In genomic region chr2:30771806-30772460, GRCm38 (mm10) we compare ENCODE assay signal across 8 mouse cellular contexts. TPM values are rescaled to one million over a fixed set of nuclear protein-coding genes. Genes with fewer than 3 reads are reported as not detected.
DNase-seq lines count a peak whose midpoint lies in the region; ATAC-seq and TF ChIP-seq lines count a peak whose summit lies in the region.

No protein-coding gene starts in this region.

- peak; percentile 30; the same call in 1 of the 2 replicates for ATAC-seq in embryonic facial prominence, embryonic 15.5 days (ENCODE audit: insufficient number of reproducible peaks, low FRiP score, low TSS enrichment, low read depth)
- ATAC-seq in kidney, embryonic 15.5 days (replicated peaks; ENCODE audit: low FRiP score): peak; percentile 84
- no peak for ATAC-seq in limb, embryonic 14.5 days (ENCODE audit: low FRiP score, low read depth)
- ATAC-seq in midbrain, embryonic 15.5 days (replicated peaks): peak; percentile 48

- peak; percentile 47 to 54 for DNase-seq in urinary bladder, adult 18-20 months (ENCODE audit: low spot score in 2 of 2)
- DNase-seq in urinary bladder, adult 2 months (ENCODE audit: low spot score): no peak
- peak; percentile 94 for DNase-seq in heart, embryonic 10.5 days (ENCODE audit: low spot score)
- DNase-seq in limb, embryonic 14.5 days (ENCODE audit: low spot score): peak; percentile 37
- DNase-seq in spleen, postnatal 36 days (ENCODE audit: low spot score in 2 of 2): peak; percentile 59 to 70

- no peaks in the 10 kb centered on the region for H3K36me3 ChIP-seq in embryonic facial prominence, embryonic 15.5 days
- H3K36me3 ChIP-seq in heart, embryonic 10.5 days: no peaks in the 10 kb centered on the region
- no peaks in the 10 kb centered on the region for H3K36me3 ChIP-seq in kidney, embryonic 15.5 days
- no peaks in the 10 kb centered on the region for H3K36me3 ChIP-seq in limb, embryonic 14.5 days (ENCODE audit: control insufficient read depth, insufficient read depth, low read length)
- no peaks in the 10 kb centered on the region for H3K36me3 ChIP-seq in midbrain, embryonic 15.5 days (replicated peaks)

- no peak for TF ChIP-seq POLR2A in limb, embryonic 14.5 days (IDR thresholded peaks at IDR 0.05; ENCODE audit: borderline replicate concordance, extremely low read depth, insufficient read depth, insufficient read length)

- H3K4me3 ChIP-seq in embryonic facial prominence, embryonic 15.5 days (replicated peaks): peak overlapping the region; percentile 53
- H3K4me3 ChIP-seq in heart, embryonic 10.5 days: peak overlapping the region; percentile 67
- peak overlapping the region; percentile 47 for H3K4me3 ChIP-seq in kidney, embryonic 15.5 days (replicated peaks)
- H3K4me3 ChIP-seq in limb, embryonic 14.5 days (replicated peaks; ENCODE audit: low read length): peak overlapping the region; percentile 49
- peak overlapping the region; percentile 43 for H3K4me3 ChIP-seq in midbrain, embryonic 15.5 days

- peaks cover 26% of the 10 kb centered on the region for H3K4me1 ChIP-seq in embryonic facial prominence, embryonic 15.5 days
- H3K4me1 ChIP-seq in heart, embryonic 10.5 days: peaks cover 58% of the 10 kb centered on the region
- peaks cover 64% of the 10 kb centered on the region for H3K4me1 ChIP-seq in kidney, embryonic 15.5 days
- H3K4me1 ChIP-seq in limb, embryonic 14.5 days (ENCODE audit: control insufficient read depth, insufficient read depth, low read length): peaks cover 15% of the 10 kb centered on the region
- peaks cover 26% of the 10 kb centered on the region for H3K4me1 ChIP-seq in midbrain, embryonic 15.5 days

- H3K4me2 ChIP-seq in embryonic facial prominence, embryonic 15.5 days (replicated peaks): peak overlapping the region; percentile 99
- peak overlapping the region; percentile 88 for H3K4me2 ChIP-seq in kidney, embryonic 15.5 days
- H3K4me2 ChIP-seq in limb, embryonic 14.5 days (replicated peaks; ENCODE audit: low read depth, low read length, severe bottlenecking): peak overlapping the region; percentile 98
- H3K4me2 ChIP-seq in midbrain, embryonic 15.5 days: peak overlapping the region; percentile 92

- H3K27me3 ChIP-seq in embryonic facial prominence, embryonic 15.5 days: no peaks in the 10 kb centered on the region
- H3K27me3 ChIP-seq in heart, embryonic 10.5 days (ENCODE audit: insufficient read depth, poor library complexity, severe bottlenecking): no peaks in the 10 kb centered on the region
- no peaks in the 10 kb centered on the region for H3K27me3 ChIP-seq in kidney, embryonic 15.5 days
- H3K27me3 ChIP-seq in limb, embryonic 14.5 days (ENCODE audit: control insufficient read depth, insufficient read depth, low read length): no peaks in the 10 kb centered on the region
- H3K27me3 ChIP-seq in midbrain, embryonic 15.5 days (replicated peaks): no peaks in the 10 kb centered on the region

- H3K9ac ChIP-seq in embryonic facial prominence, embryonic 15.5 days: peak overlapping the region; percentile 50
- H3K9ac ChIP-seq in kidney, embryonic 15.5 days: peak overlapping the region; percentile 59
- peak overlapping the region; percentile 69 for H3K9ac ChIP-seq in limb, embryonic 14.5 days (ENCODE audit: low read depth, low read length, severe bottlenecking)
- peak overlapping the region; percentile 46 for H3K9ac ChIP-seq in midbrain, embryonic 15.5 days

- H3K9me3 ChIP-seq in embryonic facial prominence, embryonic 15.5 days (replicated peaks): no peaks in the 10 kb centered on the region
- no peaks in the 10 kb centered on the region for H3K9me3 ChIP-seq in heart, embryonic 10.5 days
- no peaks in the 10 kb centered on the region for H3K9me3 ChIP-seq in kidney, embryonic 15.5 days (replicated peaks)
- H3K9me3 ChIP-seq in limb, embryonic 14.5 days (ENCODE audit: control insufficient read depth, low read length): no peaks in the 10 kb centered on the region
- no peaks in the 10 kb centered on the region for H3K9me3 ChIP-seq in midbrain, embryonic 15.5 days

- 6% methylated on average over 19 of the region's 19 CpGs for WGBS in embryonic facial prominence, embryonic 15.5 days
- 3% methylated on average over 19 of the region's 19 CpGs for WGBS in heart, embryonic 10.5 days
- WGBS in kidney, embryonic 15.5 days: 6% methylated on average over 19 of the region's 19 CpGs
- whole genome bisulfite sequencing in limb, embryonic 14.5 days: 10% methylated on average over 19 of the region's 19 CpGs
- 7% methylated on average over 19 of the region's 19 CpGs for WGBS in midbrain, embryonic 15.5 days

- H3K27ac ChIP-seq in embryonic facial prominence, embryonic 15.5 days (replicated peaks): peak overlapping the region; percentile 79
- peak overlapping the region; percentile 97 for H3K27ac ChIP-seq in heart, embryonic 10.5 days
- peak overlapping the region; percentile 95 for H3K27ac ChIP-seq in kidney, embryonic 15.5 days
- peak overlapping the region; percentile 52 for H3K27ac ChIP-seq in limb, embryonic 14.5 days (replicated peaks; ENCODE audit: low read depth, low read length)
- peak overlapping the region; percentile 75 for H3K27ac ChIP-seq in midbrain, embryonic 15.5 days

RNA-seq across cellular contexts. Expression of gene 1700001O22Rik, which starts 31.5 kb away (rescaled TPM):
- 1.5 TPM in 2 replicates for polyA plus RNA-seq in urinary bladder, adult 2 months (2012; rRNA removed)
- 2.7 and 3.7 TPM in 2 replicates for polyA plus RNA-seq in embryonic facial prominence, embryonic 15.5 days (2015; fragmentation: Nextera tagmentation; extraction: Ambion mirVana)
- 1.3 and 1.8 TPM in 2 replicates for polyA plus RNA-seq in heart, embryonic 10.5 days (2016; fragmentation: Nextera tagmentation; extraction: Ambion mirVana)
- polyA plus RNA-seq in kidney, embryonic 15.5 days (2015; fragmentation: Nextera tagmentation; extraction: Ambion mirVana): 3.5 TPM in 2 replicates
- polyA plus RNA-seq in limb, embryonic 14.5 days (2012; rRNA removed): 3.3 and 3.4 TPM in 2 replicates
- 2.7 and 3.4 TPM in 2 replicates for polyA plus RNA-seq in limb, embryonic 14.5 days (2014; fragmentation: Nextera tagmentation; extraction: Ambion mirVana)
- 1.2 and 1.7 TPM in 2 replicates for polyA plus RNA-seq in midbrain, embryonic 15.5 days (2015; fragmentation: Nextera tagmentation; extraction: Ambion mirVana)

RNA-seq across cellular contexts. Expression of gene Ntmt1, which starts 35.7 kb away (rescaled TPM):
- polyA plus RNA-seq in urinary bladder, adult 2 months (2012; rRNA removed): 32.8 and 44.1 TPM in 2 replicates
- polyA plus RNA-seq in embryonic facial prominence, embryonic 15.5 days (2015; fragmentation: Nextera tagmentation; extraction: Ambion mirVana): 85.9 and 87.0 TPM in 2 replicates
- polyA plus RNA-seq in heart, embryonic 10.5 days (2016; fragmentation: Nextera tagmentation; extraction: Ambion mirVana): 102 and 116 TPM in 2 replicates
- polyA plus RNA-seq in kidney, embryonic 15.5 days (2015; fragmentation: Nextera tagmentation; extraction: Ambion mirVana): 82.6 and 96.6 TPM in 2 replicates
- polyA plus RNA-seq in limb, embryonic 14.5 days (2012; rRNA removed): 59.5 and 66.8 TPM in 2 replicates
- polyA plus RNA-seq in limb, embryonic 14.5 days (2014; fragmentation: Nextera tagmentation; extraction: Ambion mirVana): 84.2 and 91.0 TPM in 2 replicates
- polyA plus RNA-seq in midbrain, embryonic 15.5 days (2015; fragmentation: Nextera tagmentation; extraction: Ambion mirVana): 122 and 123 TPM in 2 replicates

RNA-seq across cellular contexts. Expression of gene Asb6, which starts 58.2 kb away (rescaled TPM):
- polyA plus RNA-seq in urinary bladder, adult 2 months (2012; rRNA removed): 26.0 and 27.0 TPM in 2 replicates
- polyA plus RNA-seq in embryonic facial prominence, embryonic 15.5 days (2015; fragmentation: Nextera tagmentation; extraction: Ambion mirVana): 37.8 and 37.9 TPM in 2 replicates
- 31.3 and 40.1 TPM in 2 replicates for polyA plus RNA-seq in heart, embryonic 10.5 days (2016; fragmentation: Nextera tagmentation; extraction: Ambion mirVana)
- 35.5 and 38.3 TPM in 2 replicates for polyA plus RNA-seq in kidney, embryonic 15.5 days (2015; fragmentation: Nextera tagmentation; extraction: Ambion mirVana)
- polyA plus RNA-seq in limb, embryonic 14.5 days (2012; rRNA removed): 36.8 and 48.7 TPM in 2 replicates
- 29.5 and 31.8 TPM in 2 replicates for polyA plus RNA-seq in limb, embryonic 14.5 days (2014; fragmentation: Nextera tagmentation; extraction: Ambion mirVana)
- 44.9 and 47.5 TPM in 2 replicates for polyA plus RNA-seq in midbrain, embryonic 15.5 days (2015; fragmentation: Nextera tagmentation; extraction: Ambion mirVana)
